Mouse (Mus musculus) forebrain, embryonic 12.5 days (tissue): ENCODE measurements around the gene Sh2d2a. TPM values are rescaled to one million over a fixed set of nuclear protein-coding genes. Genes with fewer than 3 reads are reported as not detected.
"Not testable (repeated sequence)": the region's sequence is repeated elsewhere in the genome, so short reads cannot be mapped to it uniquely, and the experiment has no call there.

Source experiments
- ATAC-seq: fragments of 200-750 bp; cut with Nextera tagmentation; 2 replicates; pipeline ENCODE4 v1.8.0; 2017; ENCODE audit warnings: moderate TSS enrichment; ENCODE audit not compliant: low FRiP score
- H3K27ac ChIP-seq: fragments of 300-500 bp; sonication (generic); 2 replicates; pipeline ENCODE4 v1.5.1; 2016; ENCODE audit warnings: mild to moderate bottlenecking
- H3K27me3 ChIP-seq: fragments of 300-500 bp; sonication (generic); 2 replicates; pipeline ENCODE4 v1.6.1; 2016; ENCODE audit warnings: mild to moderate bottlenecking
- H3K36me3 ChIP-seq: fragments of 300-500 bp; sonication (generic); replicated peaks from 2 replicates; pipeline ENCODE4 v1.6.1; 2016; ENCODE audit warnings: mild to moderate bottlenecking
- H3K4me1 ChIP-seq: fragments of 300-500 bp; sonication (generic); 2 replicates; pipeline ENCODE4 v1.6.1; 2016
- H3K4me2 ChIP-seq: fragments of 300-500 bp; sonication (generic); 2 replicates; pipeline ENCODE4 v1.6.1; 2016; ENCODE audit warnings: mild to moderate bottlenecking, moderate library complexity
- H3K4me3 ChIP-seq: fragments of 300-500 bp; sonication (generic); replicated peaks from 2 replicates; pipeline ENCODE4 v1.5.1; 2016; ENCODE audit warnings: mild to moderate bottlenecking
- H3K9ac ChIP-seq: fragments of 300-500 bp; sonication (generic); 2 replicates; pipeline ENCODE4 v1.6.1; 2016; ENCODE audit warnings: mild to moderate bottlenecking
- H3K9me3 ChIP-seq: fragments of 300-500 bp; sonication (generic); 2 replicates; pipeline ENCODE4 v1.6.1; 2016
- WGBS: fragments of 180-500 bp; shearing (Covaris S2); methylation state at CpG from one replicate; pipeline ENCODE4 v1.1.7; 2016; 5-methylcytosine and 5-hydroxymethylcytosine counted together
- polyA plus RNA-seq: library from polyadenylated mRNA; unstranded; fragments of >200 nt; fragmentation: Nextera tagmentation; extraction: Ambion mirVana; gene quantifications from 2 replicates; pipeline ENCODE4 v1.2.1, GENCODE M21; 2016

The Sh2d2a gene
- polyA plus RNA-seq, 1 experiment from 2014 or later, result not detected

DNA sequence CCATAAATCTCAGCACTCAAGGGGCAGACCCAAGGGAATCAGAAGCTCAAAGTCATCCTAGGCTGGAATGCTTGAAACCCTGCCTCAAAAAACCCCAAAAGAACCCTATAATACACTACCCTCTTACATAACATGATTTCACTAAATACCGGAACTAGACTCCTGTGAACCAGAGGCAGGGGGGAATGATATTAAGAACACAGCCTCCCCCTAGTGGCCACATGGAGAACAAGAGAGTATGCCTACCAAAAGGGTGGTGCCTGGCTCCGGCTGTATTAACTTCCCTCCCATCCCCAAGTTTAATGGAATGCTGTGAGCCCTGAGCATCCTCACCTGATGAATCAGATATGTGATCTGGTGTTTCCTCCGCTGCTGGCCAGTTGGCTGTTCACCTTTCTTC, 13.3 kb downstream of the Sh2d2a start:
- H3K36me3 ChIP-seq, result peaks cover 76% of the 10 kb centered on the region
- WGBS, result 30% methylated on average over 3 of the region's 3 CpGs
- peak; percentile 39; the same call in 1 of the 2 replicates for ATAC-seq

DNA sequence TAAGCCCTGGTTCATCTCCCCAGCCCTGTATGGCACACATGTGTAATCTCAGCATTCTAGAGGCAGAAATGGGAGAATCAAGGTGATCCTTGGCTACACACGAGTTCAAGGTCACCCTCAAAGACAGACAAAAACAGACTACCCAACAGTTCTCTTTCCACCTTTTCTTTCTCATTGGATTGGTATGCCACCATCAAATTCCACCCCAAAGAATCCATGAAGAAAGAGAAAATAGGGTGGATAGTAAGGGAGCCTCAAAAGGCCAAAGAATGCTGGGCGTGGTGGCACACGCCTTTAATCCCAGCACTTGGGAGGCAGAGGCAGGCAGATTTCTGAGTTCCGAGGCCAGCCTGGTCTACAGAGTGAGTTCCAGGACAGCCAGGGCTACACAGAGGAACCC, 17.6 kb downstream of the Sh2d2a start:
- H3K4me3 ChIP-seq, H3K9ac ChIP-seq, ATAC-seq, H3K4me2 ChIP-seq, H3K9me3 ChIP-seq, H3K27ac ChIP-seq, H3K4me1 ChIP-seq, H3K27me3 ChIP-seq: not testable (repeated sequence)
- H3K36me3 ChIP-seq, result peaks cover 87% of the 10 kb centered on the region
- 93% methylated on average over 4 of the region's 4 CpGs for WGBS

More for the DNA sequence above, 13.3 kb downstream of the Sh2d2a start:
- no peaks in the 10 kb centered on the region for H3K9me3 ChIP-seq
- H3K4me1 ChIP-seq, result no peaks in the 10 kb centered on the region
- no peak overlapping the region for H3K9ac ChIP-seq
- H3K4me3 ChIP-seq, result no peak overlapping the region
- no peaks in the 10 kb centered on the region for H3K27me3 ChIP-seq
- H3K4me2 ChIP-seq, result no peak overlapping the region
- H3K27ac ChIP-seq, result no peak overlapping the region

DNA sequence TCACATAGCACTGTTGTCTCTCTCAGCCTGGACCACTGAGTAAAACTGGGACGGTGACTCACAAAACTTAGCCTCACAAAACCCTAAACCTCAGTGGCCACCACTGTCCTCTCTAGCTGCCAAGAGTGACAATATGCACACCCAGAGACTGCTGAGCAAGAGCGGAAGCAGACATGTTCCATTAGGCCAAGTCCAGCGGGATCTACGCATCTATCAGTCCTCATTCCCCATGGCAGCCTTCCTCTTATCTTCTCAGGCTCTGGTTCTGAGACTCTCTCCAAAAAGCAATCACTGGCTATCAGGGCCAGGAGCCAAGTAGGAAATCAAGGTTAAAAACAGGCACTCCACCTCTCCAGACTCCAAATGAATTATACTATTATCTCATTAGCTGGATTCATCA, 31.2 kb downstream of the Sh2d2a start:
- Histone ChIP-seq H3K4me1 (peaks cover 3% of the 10 kb centered on the region; the same call in 1 of the 2 replicates), H3K4me3 (no peak overlapping the region), H3K27me3 (no peaks in the 10 kb centered on the region), H3K36me3 (peaks cover 24% of the 10 kb centered on the region), H3K9ac (no peak overlapping the region), H3K4me2 (no peak overlapping the region), H3K9me3 (no peaks in the 10 kb centered on the region), H3K27ac (no peak overlapping the region)
- 98% methylated on average over 4 of the region's 4 CpGs for WGBS
- no peak for ATAC-seq

DNA sequence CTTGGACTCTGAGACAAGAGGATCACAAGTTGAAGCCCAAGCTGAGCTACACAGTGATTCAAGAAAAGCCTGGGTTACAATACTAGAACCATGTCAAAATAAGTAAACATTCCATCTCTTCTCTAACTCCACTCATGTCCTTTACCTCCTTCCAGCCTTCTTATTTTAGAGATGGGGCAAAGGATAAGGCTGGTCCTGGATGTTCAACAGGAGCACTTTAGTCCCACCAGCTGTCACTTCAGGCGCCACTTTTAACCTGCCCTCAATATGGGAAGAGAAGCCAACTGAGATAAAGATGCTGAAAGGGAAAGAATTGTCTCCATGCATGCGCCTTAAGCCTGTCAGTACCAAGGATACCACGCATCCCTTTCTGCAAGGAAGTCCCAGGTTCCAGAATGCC, 37.7 kb downstream of the Sh2d2a start:
- Histone ChIP-seq H3K27ac (no peak overlapping the region; the same call in 1 of the 2 replicates), H3K27me3 (no peaks in the 10 kb centered on the region), H3K4me3 (peak overlapping the region; percentile 99), H3K36me3 (peaks cover 21% of the 10 kb centered on the region), H3K9me3 (no peaks in the 10 kb centered on the region), H3K4me2 (peak overlapping the region; percentile 93), H3K4me1 (peaks cover 21% of the 10 kb centered on the region), H3K9ac (peak overlapping the region; percentile 95)
- no peak for ATAC-seq
- WGBS, result 5% methylated on average over 3 of the region's 3 CpGs

DNA sequence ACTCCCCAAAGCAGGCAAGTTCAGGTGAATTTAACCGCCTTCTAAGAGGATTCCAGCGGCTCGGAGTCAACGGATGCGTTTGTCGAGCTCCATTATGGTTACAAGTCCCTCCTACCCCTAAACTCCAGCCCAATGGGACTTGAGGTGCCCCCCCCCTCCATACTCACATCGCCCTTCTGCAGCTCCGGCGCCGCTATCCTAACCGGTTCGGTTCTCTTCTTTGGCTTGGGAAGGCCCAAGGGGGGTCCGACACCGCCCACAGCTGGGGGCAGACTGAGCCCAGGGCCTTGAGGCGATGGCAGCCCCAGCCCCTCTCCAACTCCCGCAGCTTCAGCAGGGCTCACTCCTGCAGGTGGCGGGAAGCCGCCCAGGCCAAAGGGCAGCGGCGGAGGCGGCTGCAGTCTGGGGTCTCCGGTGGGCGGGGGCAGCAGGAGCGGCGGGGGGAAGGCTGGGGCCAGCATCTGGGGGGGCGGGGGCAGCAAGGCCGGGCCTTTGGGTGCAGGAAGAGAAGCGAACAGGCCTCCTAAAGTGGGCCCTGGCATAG, 38.2 kb downstream of the Sh2d2a start:
- under 1% methylated on average over 25 of the region's 28 CpGs for WGBS
- no peaks in the 10 kb centered on the region for H3K9me3 ChIP-seq
- peaks cover 21% of the 10 kb centered on the region for H3K36me3 ChIP-seq
- peaks cover 21% of the 10 kb centered on the region for H3K4me1 ChIP-seq
- peak overlapping the region; percentile 99 for H3K4me3 ChIP-seq
- H3K27ac ChIP-seq, result peak overlapping the region; percentile 83
- peak overlapping the region; percentile 93 for H3K4me2 ChIP-seq
- ATAC-seq, result peak; percentile 27
- peak overlapping the region; percentile 95 for H3K9ac ChIP-seq
- H3K27me3 ChIP-seq, result no peaks in the 10 kb centered on the region

DNA sequence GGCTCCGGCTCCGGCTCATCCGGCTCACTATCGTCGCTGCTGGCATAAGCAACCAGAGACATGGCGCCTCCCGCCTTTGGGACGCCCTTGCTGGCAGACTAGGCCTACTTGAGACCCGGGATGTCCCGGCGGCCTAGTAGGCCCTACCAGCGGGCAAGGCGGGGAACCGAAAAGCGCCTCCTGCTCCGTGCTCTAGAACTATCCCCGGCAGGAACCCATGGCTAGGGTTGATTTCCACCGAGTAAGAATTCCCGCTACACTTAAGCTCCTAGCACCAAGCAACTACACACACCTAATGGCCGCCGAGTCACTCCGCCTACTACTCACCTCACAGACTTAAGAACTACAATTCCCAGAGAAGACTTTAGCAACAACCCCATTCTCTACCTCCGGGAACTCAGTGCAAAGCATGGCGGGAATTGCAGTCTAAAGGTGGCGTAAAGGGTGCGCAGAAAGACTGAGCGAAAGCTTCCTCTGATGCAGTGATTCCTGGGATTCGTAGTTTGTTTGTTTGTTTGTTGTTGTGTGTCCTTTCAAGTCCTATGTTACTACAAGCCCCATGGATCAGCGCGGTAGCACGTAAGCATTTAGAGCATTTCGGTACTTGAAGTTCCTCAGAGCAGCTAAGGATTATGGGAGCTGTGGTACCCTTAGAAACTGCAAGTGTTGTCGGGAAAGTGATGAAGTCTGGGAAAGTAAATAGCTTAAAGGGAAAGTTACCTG, 38.9 kb downstream of the Sh2d2a start, which contains the start of gene Prcc:
Gene Prcc (minus strand): TSS at position 328 of the 723 bp plus-strand sequence.
- peak; percentile 98 for ATAC-seq
- Histone ChIP-seq H3K4me3 (peak within 1 kb of the TSS; percentile 99), H3K36me3 (peaks cover 16% of the 10 kb centered on the region), H3K9me3 (no peaks in the 10 kb centered on the region), H3K9ac (peak within 1 kb of the TSS; percentile 95), H3K27me3 (no peaks in the 10 kb centered on the region), H3K4me1 (peaks cover 21% of the 10 kb centered on the region), H3K27ac (peak within 1 kb of the TSS; percentile 83), H3K4me2 (peak within 1 kb of the TSS; percentile 93)
- under 1% methylated on average over 33 of the region's 33 CpGs for WGBS

DNA sequence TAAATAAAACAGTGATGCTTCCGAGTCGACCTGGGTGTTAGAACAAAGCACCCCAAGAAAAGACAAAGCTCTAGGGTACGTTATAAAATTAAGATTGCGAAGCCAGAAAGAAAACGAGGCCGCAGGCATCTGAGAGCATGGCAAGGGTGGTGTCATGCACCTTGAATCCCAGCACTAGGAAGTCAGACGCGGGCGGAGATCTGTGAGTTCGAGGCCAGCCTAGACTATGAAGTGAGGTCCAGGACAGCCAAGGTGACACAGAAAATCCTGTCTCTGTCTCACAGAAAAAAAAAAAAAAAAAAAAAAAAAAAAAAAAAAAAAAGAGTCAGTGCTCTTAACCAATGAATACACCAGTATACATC, 39.4 kb downstream of the Sh2d2a start:
- peak overlapping the region; percentile 99 for H3K4me3 ChIP-seq
- H3K36me3 ChIP-seq, result peaks cover 11% of the 10 kb centered on the region; the same call in 1 of the 2 replicates
- no peak overlapping the region for H3K27ac ChIP-seq
- H3K9ac ChIP-seq, result peak overlapping the region; percentile 49
- ATAC-seq, result peak; percentile 36; the same call in 1 of the 2 replicates
- H3K9me3 ChIP-seq, result no peaks in the 10 kb centered on the region
- 9% methylated on average over 10 of the region's 10 CpGs for WGBS
- peak overlapping the region; percentile 47 for H3K4me2 ChIP-seq
- peaks cover 21% of the 10 kb centered on the region for H3K4me1 ChIP-seq
- no peaks in the 10 kb centered on the region for H3K27me3 ChIP-seq

DNA sequence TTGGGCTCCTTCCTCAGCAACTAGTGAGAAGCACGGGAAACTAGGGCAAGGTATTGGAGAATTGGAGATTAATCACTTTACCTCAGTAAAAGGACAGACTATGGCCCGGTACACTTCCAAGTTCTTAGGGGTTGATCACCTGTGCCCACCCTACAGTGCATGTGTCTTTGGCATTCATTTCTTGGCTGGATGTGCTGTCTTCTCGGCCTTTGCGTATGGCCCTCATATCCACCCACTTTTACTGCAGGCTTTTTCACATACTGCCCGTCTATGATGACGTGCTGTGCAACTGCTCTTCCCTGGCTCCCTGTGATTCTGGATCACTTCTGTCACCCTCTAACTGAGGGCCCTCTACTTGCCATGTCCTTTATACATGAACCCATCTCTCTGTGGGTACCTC, 39.9 kb downstream of the Sh2d2a start:
- Histone ChIP-seq H3K9me3 (no peaks in the 10 kb centered on the region), H3K9ac (no peak overlapping the region), H3K4me3 (peak overlapping the region; percentile 99), H3K36me3 (peaks cover 8% of the 10 kb centered on the region; the same call in 1 of the 2 replicates), H3K4me1 (peaks cover 21% of the 10 kb centered on the region), H3K4me2 (peak overlapping the region; percentile 47; the same call in 1 of the 2 replicates), H3K27me3 (no peaks in the 10 kb centered on the region), H3K27ac (no peak overlapping the region)
- no peak for ATAC-seq
- 85% methylated on average over 6 of the region's 6 CpGs for WGBS

DNA sequence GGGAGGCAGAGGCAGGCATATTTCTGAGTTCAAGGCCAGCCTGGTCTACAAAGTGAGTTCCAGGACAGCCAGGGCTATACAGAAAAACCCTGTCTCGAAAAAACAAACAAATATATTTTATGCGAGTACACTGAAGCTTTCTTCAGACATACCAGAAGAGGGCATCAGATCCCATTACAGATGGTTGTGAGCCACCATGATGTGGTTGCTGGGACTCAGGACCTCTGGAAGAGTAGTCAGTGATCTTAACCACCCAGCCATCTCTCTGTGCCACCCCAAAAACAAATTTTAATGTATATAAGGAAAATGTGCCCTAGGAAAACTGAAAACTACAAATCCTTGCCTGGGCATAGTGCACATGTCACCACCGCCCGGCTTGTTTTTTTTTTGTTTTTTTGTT, 40.8 kb downstream of the Sh2d2a start:
- H3K9ac ChIP-seq, H3K9me3 ChIP-seq, H3K27me3 ChIP-seq, H3K4me2 ChIP-seq, ATAC-seq, H3K27ac ChIP-seq, H3K4me3 ChIP-seq, H3K36me3 ChIP-seq: not testable (repeated sequence)
- H3K4me1 ChIP-seq, result peaks cover 19% of the 10 kb centered on the region
- 81% methylated on average over 4 of the region's 4 CpGs for WGBS

DNA sequence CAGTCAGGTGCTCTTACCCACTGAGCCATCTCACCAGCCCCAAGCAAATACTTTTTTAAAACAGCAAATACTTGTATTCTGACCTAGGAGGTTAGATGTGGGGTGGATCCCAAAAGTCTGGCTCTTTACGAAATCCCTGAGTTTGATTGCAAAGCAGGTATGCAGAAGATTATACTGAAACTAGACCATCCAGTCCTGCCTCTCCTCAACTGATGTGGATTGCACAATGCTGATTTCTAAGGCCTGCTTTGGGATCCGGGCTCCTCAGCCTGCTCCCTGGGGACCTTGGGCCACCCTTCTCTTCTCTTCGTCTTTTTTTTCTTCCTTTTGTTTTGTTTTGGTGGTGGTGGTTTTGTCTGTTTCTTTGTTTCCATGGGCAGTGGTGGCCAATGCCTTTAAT, 44.9 kb downstream of the Sh2d2a start:
- H3K9ac ChIP-seq, result no peak overlapping the region
- H3K4me3 ChIP-seq, result no peak overlapping the region
- no peak for ATAC-seq
- no peaks in the 10 kb centered on the region for H3K4me1 ChIP-seq
- H3K4me2 ChIP-seq, result no peak overlapping the region
- no peaks in the 10 kb centered on the region for H3K27me3 ChIP-seq
- 51% methylated on average over 3 of the region's 3 CpGs for WGBS
- H3K36me3 ChIP-seq, result no peaks in the 10 kb centered on the region
- no peak overlapping the region for H3K27ac ChIP-seq
- no peaks in the 10 kb centered on the region for H3K9me3 ChIP-seq

DNA sequence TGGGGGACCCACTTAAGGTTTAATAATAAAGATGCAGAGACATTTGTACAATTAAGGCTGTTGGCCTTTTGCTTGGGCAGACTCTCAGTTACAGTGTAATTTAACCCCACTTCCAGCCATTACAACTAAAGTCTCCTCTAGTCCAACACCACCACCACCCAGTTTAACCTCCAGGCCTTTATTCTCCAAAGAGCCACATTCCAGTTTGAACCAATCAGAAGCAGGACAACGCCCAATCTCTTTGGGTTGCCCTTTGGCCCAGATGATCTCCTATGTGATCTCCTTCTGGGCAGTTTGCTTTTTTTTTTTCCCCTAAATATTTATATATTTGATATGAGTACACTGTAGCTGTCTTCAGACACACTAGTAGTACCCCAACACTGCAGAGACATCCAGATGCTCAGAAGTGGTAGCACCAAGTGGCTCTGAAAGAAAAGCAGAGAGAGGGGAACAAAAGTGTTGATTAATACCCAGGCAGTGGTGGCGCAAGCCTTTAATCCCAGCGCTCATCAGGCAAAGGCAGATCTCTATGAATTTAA, 46.9 kb downstream of the Sh2d2a start:
- WGBS, result 71% methylated on average over 3 of the region's 3 CpGs
- H3K27ac ChIP-seq, result no peak overlapping the region
- no peaks in the 10 kb centered on the region for H3K9me3 ChIP-seq
- no peak overlapping the region for H3K4me3 ChIP-seq
- H3K4me2 ChIP-seq, result no peak overlapping the region
- no peak for ATAC-seq
- no peaks in the 10 kb centered on the region for H3K36me3 ChIP-seq
- H3K9ac ChIP-seq, result no peak overlapping the region
- no peaks in the 10 kb centered on the region for H3K4me1 ChIP-seq
- no peaks in the 10 kb centered on the region for H3K27me3 ChIP-seq

DNA sequence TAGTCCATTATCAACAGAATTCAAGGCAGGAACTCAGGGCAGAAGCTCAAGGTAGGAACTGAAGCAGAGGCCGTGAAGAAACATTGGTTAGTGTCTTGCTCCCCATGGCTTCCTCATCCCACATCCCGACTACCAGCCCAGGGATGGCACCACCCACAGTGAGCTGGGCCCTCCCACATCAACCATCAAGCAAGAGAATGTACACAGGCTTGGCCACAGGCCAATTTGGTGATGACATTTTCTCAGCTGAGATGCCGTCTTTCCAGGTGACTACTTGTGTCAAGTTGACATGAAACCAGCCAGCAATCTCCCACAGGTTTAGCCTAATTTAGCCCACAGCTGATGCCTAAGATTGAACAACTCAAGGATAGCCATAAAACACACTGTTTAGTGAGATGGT, 52.7 kb downstream of the Sh2d2a start:
- no peak for ATAC-seq
- WGBS, result 71% methylated on average over 3 of the region's 3 CpGs
- Histone ChIP-seq H3K27me3 (no peaks in the 10 kb centered on the region), H3K27ac (no peak overlapping the region), H3K4me2 (no peak overlapping the region), H3K9me3 (no peaks in the 10 kb centered on the region), H3K9ac (no peak overlapping the region), H3K36me3 (no peaks in the 10 kb centered on the region), H3K4me3 (no peak overlapping the region), H3K4me1 (no peaks in the 10 kb centered on the region)
